Mouse (Mus musculus) kidney, embryonic 15.5 days (tissue): Measurements from ENCODE around the gene Trpm5. TPM values are rescaled to one million over a fixed set of nuclear protein-coding genes. Genes with fewer than 3 reads are reported as not detected.

Source experiments
- ATAC-seq: fragments of 200-750 bp; cut with Nextera tagmentation; replicated peaks from 2 replicates; pipeline ENCODE4 v1.8.0; 2017; ENCODE audit warnings: moderate TSS enrichment; ENCODE audit not compliant: low FRiP score
- H3K27ac ChIP-seq: fragments of 300-500 bp; sonication (generic); 2 replicates; pipeline ENCODE4 v1.5.1; 2015; ENCODE audit warnings: mild to moderate bottlenecking, inconsistent platforms
- H3K27me3 ChIP-seq: fragments of 300-500 bp; sonication (generic); 2 replicates; pipeline ENCODE4 v1.6.1; 2015; ENCODE audit warnings: inconsistent platforms
- H3K36me3 ChIP-seq: fragments of 300-500 bp; sonication (generic); 2 replicates; pipeline ENCODE4 v1.6.1; 2015; ENCODE audit warnings: inconsistent platforms
- H3K4me1 ChIP-seq: fragments of 300-500 bp; sonication (generic); 2 replicates; pipeline ENCODE4 v1.6.1; 2015; ENCODE audit warnings: inconsistent platforms
- H3K4me2 ChIP-seq: fragments of 300-500 bp; sonication (generic); 2 replicates; pipeline ENCODE4 v1.6.1; 2015; ENCODE audit warnings: moderate library complexity, mild to moderate bottlenecking, inconsistent platforms
- H3K4me3 ChIP-seq: fragments of 300-500 bp; sonication (generic); replicated peaks from 2 replicates; pipeline ENCODE4 v1.5.1; 2015; ENCODE audit warnings: mild to moderate bottlenecking, inconsistent platforms
- H3K9ac ChIP-seq: fragments of 300-500 bp; sonication (generic); 2 replicates; pipeline ENCODE4 v1.6.1; 2015; ENCODE audit warnings: mild to moderate bottlenecking, inconsistent platforms
- H3K9me3 ChIP-seq: fragments of 300-500 bp; sonication (generic); replicated peaks from 2 replicates; pipeline ENCODE4 v1.6.1; 2016; ENCODE audit warnings: inconsistent platforms
- WGBS: fragments of 180-500 bp; shearing (Covaris S2); methylation state at CpG from one replicate; pipeline ENCODE4 v1.1.7; 2015; ENCODE audit warnings: mixed read lengths; 5-methylcytosine and 5-hydroxymethylcytosine counted together
- polyA plus RNA-seq: library from polyadenylated mRNA; unstranded; fragments of >200 nt; fragmentation: Nextera tagmentation; extraction: Ambion mirVana; gene quantifications from 2 replicates; pipeline ENCODE4 v1.2.1, GENCODE M21; 2015

Trpm5 gene
- polyA plus RNA-seq, 1 experiment from 2014 or later: 8.2 TPM

GRCm38 (mm10) chr7:143033581-143033980 lies 60.9 kb downstream of the Trpm5 start:
- H3K36me3 ChIP-seq: peaks cover 4% of the 10 kb centered on the region; the same call in 1 of the 2 replicates
- no peak for ATAC-seq
- no peaks in the 10 kb centered on the region for H3K27me3 ChIP-seq
- H3K27ac ChIP-seq: no peak overlapping the region
- H3K4me3 ChIP-seq: no peak overlapping the region
- 85% methylated on average over 4 of the region's 4 CpGs for WGBS
- H3K4me2 ChIP-seq: no peak overlapping the region
- H3K9ac ChIP-seq: no peak overlapping the region
- 0 out of 2 replicates have a peak, but pooled peaks cover 2% of the 10 kb centered on the region for H3K4me1 ChIP-seq
- H3K9me3 ChIP-seq: no peaks in the 10 kb centered on the region

GRCm38 (mm10) chr7:143031816-143032215 lies 62.6 kb downstream of the Trpm5 start:
- no peaks in the 10 kb centered on the region for H3K9me3 ChIP-seq
- WGBS: 72% methylated on average over 1 of the region's 1 CpGs
- peaks cover 4% of the 10 kb centered on the region; the same call in 1 of the 2 replicates for H3K36me3 ChIP-seq
- 0 out of 2 replicates have a peak, but pooled peaks cover 3% of the 10 kb centered on the region for H3K4me1 ChIP-seq
- no peak overlapping the region for H3K4me3 ChIP-seq
- no peak overlapping the region for H3K4me2 ChIP-seq
- H3K27ac ChIP-seq: no peak overlapping the region
- H3K27me3 ChIP-seq: no peaks in the 10 kb centered on the region
- ATAC-seq: no peak
- no peak overlapping the region for H3K9ac ChIP-seq

GRCm38 (mm10) chr7:143027196-143027595 lies 67.2 kb downstream of the Trpm5 start:
- H3K9ac ChIP-seq: no peak overlapping the region
- no peak overlapping the region for H3K27ac ChIP-seq
- H3K27me3 ChIP-seq: no peaks in the 10 kb centered on the region
- H3K4me3 ChIP-seq: no peak overlapping the region
- WGBS: 89% methylated on average over 4 of the region's 4 CpGs
- no peak for ATAC-seq
- no peaks in the 10 kb centered on the region for H3K9me3 ChIP-seq
- H3K36me3 ChIP-seq: 0 out of 2 replicates have a peak, but pooled peaks cover 4% of the 10 kb centered on the region
- no peak overlapping the region for H3K4me2 ChIP-seq
- H3K4me1 ChIP-seq: 0 out of 2 replicates have a peak, but pooled peaks cover 3% of the 10 kb centered on the region

- H3K36me3 ChIP-seq: no peaks in the 10 kb centered on the region
- H3K4me2 ChIP-seq: no peak overlapping the region
- no peak overlapping the region for H3K9ac ChIP-seq
- no peaks in the 10 kb centered on the region for H3K27me3 ChIP-seq
- H3K9me3 ChIP-seq: no peaks in the 10 kb centered on the region
- ATAC-seq: no peak
- WGBS: 85% methylated on average over 3 of the region's 3 CpGs
- H3K27ac ChIP-seq: no peak overlapping the region
- 0 out of 2 replicates have a peak, but pooled peaks cover 3% of the 10 kb centered on the region for H3K4me1 ChIP-seq
- H3K4me3 ChIP-seq: no peak overlapping the region
These were observed 68.9 kb downstream of the Trpm5 start for GRCm38 (mm10) chr7:143025496-143025895.

GRCm38 (mm10) chr7:143024293-143024692 lies 70.1 kb downstream of the Trpm5 start:
- ATAC-seq: no peak
- no peak overlapping the region for H3K9ac ChIP-seq
- no peak overlapping the region for H3K4me3 ChIP-seq
- H3K27ac ChIP-seq: no peak overlapping the region
- H3K27me3 ChIP-seq: no peaks in the 10 kb centered on the region
- H3K36me3 ChIP-seq: no peaks in the 10 kb centered on the region
- 0 out of 2 replicates have a peak, but pooled peaks cover 3% of the 10 kb centered on the region for H3K4me1 ChIP-seq
- WGBS: 84% methylated on average over 1 of the region's 1 CpGs
- no peak overlapping the region for H3K4me2 ChIP-seq
- H3K9me3 ChIP-seq: no peaks in the 10 kb centered on the region

- H3K4me3 ChIP-seq: no peak overlapping the region
- H3K4me1 ChIP-seq: 0 out of 2 replicates have a peak, but pooled peaks cover 3% of the 10 kb centered on the region
- H3K27ac ChIP-seq: no peak overlapping the region
- ATAC-seq: no peak
- no peaks in the 10 kb centered on the region for H3K36me3 ChIP-seq
- no peak overlapping the region for H3K9ac ChIP-seq
- H3K9me3 ChIP-seq: no peaks in the 10 kb centered on the region
- 92% methylated on average over 2 of the region's 2 CpGs for WGBS
- H3K4me2 ChIP-seq: no peak overlapping the region
- H3K27me3 ChIP-seq: no peaks in the 10 kb centered on the region
These were observed 70.9 kb downstream of the Trpm5 start for GRCm38 (mm10) chr7:143023499-143023898.

GRCm38 (mm10) chr7:143021356-143022164 lies 72.9 kb downstream of the Trpm5 start:
- H3K27me3 ChIP-seq: no peaks in the 10 kb centered on the region
- H3K27ac ChIP-seq: no peak overlapping the region
- peaks cover 7% of the 10 kb centered on the region for H3K4me1 ChIP-seq
- ATAC-seq: no peak
- H3K36me3 ChIP-seq: no peaks in the 10 kb centered on the region
- no peak overlapping the region for H3K9ac ChIP-seq
- H3K4me2 ChIP-seq: no peak overlapping the region
- 58% methylated on average over 5 of the region's 5 CpGs for WGBS
- no peaks in the 10 kb centered on the region for H3K9me3 ChIP-seq
- no peak overlapping the region for H3K4me3 ChIP-seq

- Histone ChIP-seq H3K36me3 (no peaks in the 10 kb centered on the region), H3K9me3 (no peaks in the 10 kb centered on the region), H3K4me2 (no peak overlapping the region), H3K27ac (no peak overlapping the region), H3K4me1 (peaks cover 14% of the 10 kb centered on the region), H3K27me3 (no peaks in the 10 kb centered on the region), H3K9ac (no peak overlapping the region), H3K4me3 (no peak overlapping the region)
- ATAC-seq: no peak
- WGBS: 73% methylated on average over 3 of the region's 3 CpGs
These were observed 73.7 kb downstream of the Trpm5 start for GRCm38 (mm10) chr7:143020764-143021163.

GRCm38 (mm10) chr7:143020040-143020439 lies 74.4 kb downstream of the Trpm5 start:
- H3K4me1 ChIP-seq: peaks cover 22% of the 10 kb centered on the region
- H3K27me3 ChIP-seq: no peaks in the 10 kb centered on the region
- no peak overlapping the region for H3K27ac ChIP-seq
- no peak overlapping the region for H3K4me3 ChIP-seq
- H3K9ac ChIP-seq: no peak overlapping the region
- no peak overlapping the region for H3K4me2 ChIP-seq
- no peaks in the 10 kb centered on the region for H3K9me3 ChIP-seq
- no peaks in the 10 kb centered on the region for H3K36me3 ChIP-seq
- ATAC-seq: no peak

Other genes starting within 250 kb of the Trpm5 start
- gene Th, start 163.5 kb downstream of the Trpm5 start, polyA plus RNA-seq: 5.5 and 35.4 TPM in 2 replicates
- 0.73 and 1.1 TPM in 2 replicates for gene Ascl2, start 125.4 kb downstream of the Trpm5 start, polyA plus RNA-seq
- 2.2 and 2.3 TPM in 2 replicates for gene Tspan32, start 89.6 kb downstream of the Trpm5 start, polyA plus RNA-seq
- gene Cd81, start 41.9 kb downstream of the Trpm5 start, polyA plus RNA-seq: 519 and 576 TPM in 2 replicates
- 91.8 and 105 TPM in 2 replicates for gene Tssc4, start 25.4 kb downstream of the Trpm5 start, polyA plus RNA-seq
- 5.8 and 6.5 TPM in 2 replicates for gene Kcnq1, start 11.7 kb upstream of the Trpm5 start, polyA plus RNA-seq